Mouse (Mus musculus) granulocyte monocyte progenitor cell, adult 5-6 weeks (primary cell): ENCODE data around the gene A030005L19Rik. TPM values are rescaled to one million over a fixed set of nuclear protein-coding genes. Genes with fewer than 3 reads are reported as not detected.

Source experiments
- total RNA-seq, 2 experiments: library from RNA; stranded (forward) in 1 of 2; stranded (reverse) in 1 of 2; fragments of 200-712, 200-1000 nt in 1 of 2; fragments of >200 nt in 1 of 2; fragmentation: Nextera tagmentation in 1 of 2; gene quantifications; 2 replicates each; pipeline ENCODE4 v1.2.3; 2014 to 2017

The A030005L19Rik gene
- total RNA-seq, 2 experiments from 2014 or later: not detected

Other genes starting within 250 kb of the A030005L19Rik start
- gene Mff, start 188.4 kb upstream of the A030005L19Rik start, total RNA-seq (2014; fragmentation: Nextera tagmentation): 83.2 and 101 TPM in 2 replicates
- gene Mff, start 188.4 kb upstream of the A030005L19Rik start, total RNA-seq (2017): 119 and 121 TPM in 2 replicates
- gene Tm4sf20, start 144.9 kb upstream of the A030005L19Rik start, total RNA-seq (2014; fragmentation: Nextera tagmentation): not detected in 2 replicates
- not detected in 2 replicates for gene Tm4sf20, start 144.9 kb upstream of the A030005L19Rik start, total RNA-seq (2017)
- not detected in 2 replicates for gene Gm47791, start 142.1 kb upstream of the A030005L19Rik start, total RNA-seq (2014; fragmentation: Nextera tagmentation)
- gene Gm47791, start 142.1 kb upstream of the A030005L19Rik start, total RNA-seq (2017): not detected in 2 replicates
- gene Agfg1, start 73.8 kb upstream of the A030005L19Rik start, total RNA-seq (2014; fragmentation: Nextera tagmentation): 23.1 and 26.3 TPM in 2 replicates
- 32.5 and 33.5 TPM in 2 replicates for gene Agfg1, start 73.8 kb upstream of the A030005L19Rik start, total RNA-seq (2017)
- not detected in 2 replicates for gene A030014E15Rik, start 11.6 kb downstream of the A030005L19Rik start, total RNA-seq (2014; fragmentation: Nextera tagmentation)
- gene A030014E15Rik, start 11.6 kb downstream of the A030005L19Rik start, total RNA-seq (2017): not detected in 2 replicates
- not detected in 2 replicates for gene Gm6217, start 18.1 kb downstream of the A030005L19Rik start, total RNA-seq (2014; fragmentation: Nextera tagmentation)
- gene Gm6217, start 18.1 kb downstream of the A030005L19Rik start, total RNA-seq (2017): not detected in 2 replicates
- not detected in 2 replicates for gene A030003K21Rik, start 30.1 kb downstream of the A030005L19Rik start, total RNA-seq (2014; fragmentation: Nextera tagmentation)
- gene A030003K21Rik, start 30.1 kb downstream of the A030005L19Rik start, total RNA-seq (2017): not detected in 2 replicates
- not detected in 2 replicates for gene Gm7544, start 42.7 kb downstream of the A030005L19Rik start, total RNA-seq (2014; fragmentation: Nextera tagmentation)
- not detected in 2 replicates for gene Gm7544, start 42.7 kb downstream of the A030005L19Rik start, total RNA-seq (2017)
- gene Gm47955, start 47.0 kb downstream of the A030005L19Rik start, total RNA-seq (2014; fragmentation: Nextera tagmentation): not detected in 2 replicates
- gene Gm47955, start 47.0 kb downstream of the A030005L19Rik start, total RNA-seq (2017): not detected in 2 replicates
- gene Gm47959, start 87.2 kb downstream of the A030005L19Rik start, total RNA-seq (2014; fragmentation: Nextera tagmentation): not detected in 2 replicates
- not detected in 2 replicates for gene Gm47959, start 87.2 kb downstream of the A030005L19Rik start, total RNA-seq (2017)
- not detected in 2 replicates for gene Slc19a3, start 125.1 kb downstream of the A030005L19Rik start, total RNA-seq (2014; fragmentation: Nextera tagmentation)
- not detected in 2 replicates for gene Slc19a3, start 125.1 kb downstream of the A030005L19Rik start, total RNA-seq (2017)
- not detected in 2 replicates for gene Krtap28-10, start 129.2 kb downstream of the A030005L19Rik start, total RNA-seq (2014; fragmentation: Nextera tagmentation)
- not detected in 2 replicates for gene Krtap28-10, start 129.2 kb downstream of the A030005L19Rik start, total RNA-seq (2017)
- gene Gm47969, start 131.6 kb downstream of the A030005L19Rik start, total RNA-seq (2014; fragmentation: Nextera tagmentation): not detected in 2 replicates
- not detected in 2 replicates for gene Gm47969, start 131.6 kb downstream of the A030005L19Rik start, total RNA-seq (2017)
- gene A030005K14Rik, start 146.1 kb downstream of the A030005L19Rik start, total RNA-seq (2014; fragmentation: Nextera tagmentation): not detected in 2 replicates
- gene A030005K14Rik, start 146.1 kb downstream of the A030005L19Rik start, total RNA-seq (2017): not detected in 2 replicates
- not detected in 2 replicates for gene Krtap28-13, start 147.6 kb downstream of the A030005L19Rik start, total RNA-seq (2014; fragmentation: Nextera tagmentation)
- not detected in 2 replicates for gene Krtap28-13, start 147.6 kb downstream of the A030005L19Rik start, total RNA-seq (2017)
- not detected in 2 replicates for gene Ccl20, start 203.4 kb downstream of the A030005L19Rik start, total RNA-seq (2014; fragmentation: Nextera tagmentation)
- gene Ccl20, start 203.4 kb downstream of the A030005L19Rik start, total RNA-seq (2017): not detected in 2 replicates
- not detected in 2 replicates for gene Daw1, start 246.4 kb downstream of the A030005L19Rik start, total RNA-seq (2014; fragmentation: Nextera tagmentation)
- gene Daw1, start 246.4 kb downstream of the A030005L19Rik start, total RNA-seq (2017): not detected in 2 replicates